Mouse (Mus musculus): ENCODE measurements around the gene Cldn14.

The Cldn14 gene

GRCm38 (mm10) chr16:93956986-93957385, 51.7 kb downstream of the Cldn14 start:
- DNase-seq (ENCODE audit: low spot score in 2 of 2) = no peak

GRCm38 (mm10) chr16:93947396-93947795, 61.2 kb downstream of the Cldn14 start:
- DNase-seq (ENCODE audit: low spot score in 2 of 2) = no peak

GRCm38 (mm10) chr16:93944301-93944700, 64.3 kb downstream of the Cldn14 start:
- DNase-seq (ENCODE audit: low spot score in 2 of 2) = no peak

- peak in 1 of 2 experiments; percentile 35 for DNase-seq (ENCODE audit: low spot score in 2 of 2)
These were observed 65.7 kb downstream of the Cldn14 start for GRCm38 (mm10) chr16:93942796-93943502.

GRCm38 (mm10) chr16:93941781-93942567, 66.7 kb downstream of the Cldn14 start:
- peak in 1 of 2 experiments; percentile 36 for DNase-seq (ENCODE audit: low spot score in 2 of 2)

- DNase-seq (ENCODE audit: low spot score in 2 of 2) = no peak
These were observed 68.7 kb downstream of the Cldn14 start for GRCm38 (mm10) chr16:93939961-93940360.

- peak; percentile 57 to 82 for DNase-seq (ENCODE audit: low spot score in 2 of 2)
These were observed 70.2 kb downstream of the Cldn14 start for GRCm38 (mm10) chr16:93938400-93938846.

- DNase-seq (ENCODE audit: low spot score in 2 of 2) = peak in 1 of 2 experiments; percentile 60
These were observed 73.6 kb downstream of the Cldn14 start for GRCm38 (mm10) chr16:93935009-93935408.

GRCm38 (mm10) chr16:93934588-93934987, 74.0 kb downstream of the Cldn14 start:
- DNase-seq (ENCODE audit: low spot score in 2 of 2) = no peak

GRCm38 (mm10) chr16:93932185-93933168, 76.2 kb downstream of the Cldn14 start:
- no peak for DNase-seq (ENCODE audit: low spot score in 2 of 2)

GRCm38 (mm10) chr16:93929370-93930032, 79.1 kb downstream of the Cldn14 start:
- no peak for DNase-seq (ENCODE audit: low spot score in 2 of 2)

GRCm38 (mm10) chr16:93925684-93926247, 82.9 kb downstream of the Cldn14 start:
- DNase-seq (ENCODE audit: low spot score in 2 of 2) = no peak

GRCm38 (mm10) chr16:93923788-93924187, 84.8 kb downstream of the Cldn14 start:
- no peak for DNase-seq (ENCODE audit: low spot score in 2 of 2)

GRCm38 (mm10) chr16:93922835-93923389, 85.7 kb downstream of the Cldn14 start:
- no peak for DNase-seq (ENCODE audit: low spot score in 2 of 2)

GRCm38 (mm10) chr16:93920673-93921072, 88.0 kb downstream of the Cldn14 start:
- no peak for DNase-seq (ENCODE audit: low spot score in 2 of 2)

GRCm38 (mm10) chr16:93919189-93919588, 89.4 kb downstream of the Cldn14 start:
- DNase-seq (ENCODE audit: low spot score in 2 of 2) = no peak

- no peak for DNase-seq (ENCODE audit: low spot score in 2 of 2)
These were observed 90.0 kb downstream of the Cldn14 start for GRCm38 (mm10) chr16:93918679-93919060.

GRCm38 (mm10) chr16:93917712-93918678, 90.6 kb downstream of the Cldn14 start:
- DNase-seq (ENCODE audit: low spot score in 2 of 2) = peak; percentile 85 to 92

GRCm38 (mm10) chr16:93915338-93915849, 93.2 kb downstream of the Cldn14 start:
- peak in 1 of 2 experiments; percentile 74 for DNase-seq (ENCODE audit: low spot score in 2 of 2)
